Mouse (Mus musculus) intestine, postnatal 0 days (tissue): ENCODE measurements at regions not wholly inside any gene's neighbourhood (a gene's known extent, or its start where the extent isn't known, plus 50 kb on each side); places are given as distances from the start of the nearest gene placed in this dataset.

ENCODE experiments used
- ATAC-seq: fragments of 200-750 bp; cut with Nextera tagmentation; 2 replicates; pipeline ENCODE4 v1.8.0; 2017; ENCODE audit warnings: mild to moderate bottlenecking, moderate TSS enrichment, moderate library complexity
- H3K27ac ChIP-seq: fragments of 300-500 bp; sonication (generic); 2 replicates; pipeline ENCODE4 v1.5.1; 2014; ENCODE audit warnings: mild to moderate bottlenecking, low read depth, low read length, moderate library complexity
- H3K27me3 ChIP-seq: fragments of 300-500 bp; sonication (generic); replicated peaks from 2 replicates; pipeline ENCODE4 v1.6.1; 2014; ENCODE audit warnings: low read length, mixed read lengths; ENCODE audit not compliant: control insufficient read depth, insufficient read depth
- H3K36me3 ChIP-seq: fragments of 300-500 bp; sonication (generic); 2 replicates; pipeline ENCODE4 v1.6.1; 2014; ENCODE audit warnings: mild to moderate bottlenecking, moderate library complexity; ENCODE audit not compliant: control insufficient read depth, insufficient read depth
- H3K4me1 ChIP-seq: fragments of 300-500 bp; sonication (generic); replicated peaks from 2 replicates; pipeline ENCODE4 v1.6.1; 2014; ENCODE audit warnings: antibody characterized with exemption, low read length, mixed read lengths; ENCODE audit not compliant: control insufficient read depth, insufficient read depth
- H3K4me2 ChIP-seq: fragments of 300-500 bp; sonication (generic); replicated peaks from 2 replicates; pipeline ENCODE4 v1.6.1; 2014; ENCODE audit warnings: low read depth, mild to moderate bottlenecking, moderate library complexity
- H3K4me3 ChIP-seq: fragments of 300-500 bp; sonication (generic); 2 replicates; pipeline ENCODE4 v1.5.1; 2014; ENCODE audit warnings: low read depth, low read length
- H3K9ac ChIP-seq: fragments of 300-500 bp; sonication (generic); 2 replicates; pipeline ENCODE4 v1.6.1; 2014; ENCODE audit warnings: mild to moderate bottlenecking, low read depth, low read length
- H3K9me3 ChIP-seq: fragments of 300-500 bp; sonication (generic); 2 replicates; pipeline ENCODE4 v1.6.1; 2016; ENCODE audit warnings: mixed run types; ENCODE audit not compliant: control insufficient read depth
- CTCF ChIP-seq: sonication (generic); IDR thresholded peaks from 2 replicates; pipeline ENCODE4 v1.5.1; 2016; ENCODE audit warnings: low read depth, mild to moderate bottlenecking, control low read depth, antibody characterized with exemption, moderate library complexity
- WGBS: fragments of 180-500 bp; shearing (Covaris S2); extraction: QIAGEN DNeasy Blood & Tissue Kit; methylation state at CpG from one replicate; pipeline ENCODE4 v1.1.7; 2014; 5-methylcytosine and 5-hydroxymethylcytosine counted together

GRCm38 (mm10) chr2:159250993-159251665 is 456.5 kb downstream of the Dhx35 start:
- Histone ChIP-seq H3K27me3 (no peaks in the 10 kb centered on the region), H3K4me3 (no peak overlapping the region), H3K9ac (no peak overlapping the region), H3K9me3 (no peaks in the 10 kb centered on the region), H3K4me1 (no peaks in the 10 kb centered on the region), H3K4me2 (no peak overlapping the region), H3K27ac (no peak overlapping the region), H3K36me3 (no peaks in the 10 kb centered on the region)
- no peak for ATAC-seq
- no peak for TF ChIP-seq CTCF
- 76% methylated on average over 6 of the region's 6 CpGs for WGBS

- no peak for ATAC-seq
- Histone ChIP-seq H3K9ac (no peak overlapping the region), H3K4me1 (no peaks in the 10 kb centered on the region), H3K4me2 (no peak overlapping the region), H3K36me3 (no peaks in the 10 kb centered on the region), H3K27me3 (no peaks in the 10 kb centered on the region), H3K4me3 (no peak overlapping the region), H3K27ac (no peak overlapping the region), H3K9me3 (no peaks in the 10 kb centered on the region)
- WGBS, result 51% methylated on average over 10 of the region's 10 CpGs
- TF ChIP-seq CTCF, result no peak
These were observed 475.8 kb downstream of the Dhx35 start for GRCm38 (mm10) chr2:159270221-159271080.

GRCm38 (mm10) chr2:159278896-159279295 is 484.3 kb downstream of the Dhx35 start:
- Histone ChIP-seq H3K4me1 (no peaks in the 10 kb centered on the region), H3K27ac (no peak overlapping the region), H3K9ac (no peak overlapping the region), H3K27me3 (no peaks in the 10 kb centered on the region), H3K4me3 (no peak overlapping the region), H3K4me2 (no peak overlapping the region), H3K36me3 (no peaks in the 10 kb centered on the region), H3K9me3 (no peaks in the 10 kb centered on the region)
- TF ChIP-seq CTCF, result no peak
- 30% methylated on average over 2 of the region's 2 CpGs for WGBS
- no peak for ATAC-seq

DNA sequence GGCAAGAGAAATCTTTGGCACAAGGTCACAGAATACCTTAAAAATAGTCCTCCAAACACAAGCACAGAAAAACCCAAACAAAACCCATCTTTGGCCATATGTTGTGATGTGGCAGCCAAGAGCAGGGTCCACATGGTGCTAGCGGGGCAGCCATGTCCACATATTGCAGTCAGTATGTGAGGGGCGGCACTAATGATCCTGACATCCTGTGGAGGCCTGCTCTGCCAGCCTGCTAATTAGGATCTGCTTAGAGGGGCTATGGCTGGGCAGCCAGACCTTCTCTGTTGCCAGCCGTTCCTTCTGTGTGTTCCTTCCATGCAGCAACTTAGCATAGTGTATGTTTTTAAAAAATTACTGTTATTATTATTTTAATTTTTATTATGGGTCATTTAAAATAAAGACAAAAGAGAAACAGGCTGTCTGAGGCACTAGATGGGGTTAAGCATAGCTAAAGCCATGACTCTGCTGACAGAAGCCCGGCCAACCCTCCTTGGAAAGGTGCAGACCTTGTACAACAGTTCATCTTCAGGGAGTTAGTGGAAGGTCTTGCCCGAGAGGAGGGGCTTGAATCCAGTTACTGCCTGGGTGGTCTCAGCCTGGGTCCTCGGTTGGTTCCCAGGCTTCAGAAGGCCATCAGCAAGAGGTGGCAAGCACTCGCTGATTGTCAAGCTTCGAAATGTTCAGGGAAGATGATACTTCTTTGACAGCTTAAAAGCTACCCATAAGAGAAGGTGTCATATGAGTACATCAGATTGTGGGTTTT is 487.1 kb downstream of the Dhx35 start:
- no peak for TF ChIP-seq CTCF
- no peaks in the 10 kb centered on the region for H3K36me3 ChIP-seq
- no peak for ATAC-seq
- no peaks in the 10 kb centered on the region for H3K4me1 ChIP-seq
- H3K27me3 ChIP-seq, result no peaks in the 10 kb centered on the region
- no peak overlapping the region for H3K27ac ChIP-seq
- H3K4me3 ChIP-seq, result no peak overlapping the region
- H3K4me2 ChIP-seq, result no peak overlapping the region
- H3K9ac ChIP-seq, result no peak overlapping the region
- 82% methylated on average over 8 of the region's 8 CpGs for WGBS
- no peaks in the 10 kb centered on the region for H3K9me3 ChIP-seq

DNA sequence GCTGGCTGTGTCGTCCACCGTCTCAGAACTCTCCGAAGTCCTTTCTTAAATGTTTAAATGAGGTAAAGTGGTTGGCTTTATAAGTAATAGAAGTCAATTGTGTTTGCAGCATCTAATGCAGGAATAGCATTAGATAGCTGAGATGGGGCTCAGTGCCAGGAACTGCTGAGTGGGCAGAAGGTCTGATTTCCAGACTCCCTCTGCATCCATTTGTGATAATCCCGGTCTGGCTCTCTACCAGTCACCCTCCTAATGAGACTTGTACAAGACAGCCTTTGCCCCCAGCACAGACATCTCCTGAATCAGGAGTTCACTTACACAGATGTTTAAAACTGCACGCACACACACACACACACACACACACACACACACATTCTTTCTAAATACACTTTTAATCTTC is 489.5 kb downstream of the Dhx35 start:
- TF ChIP-seq CTCF, result no peak
- H3K36me3 ChIP-seq, result no peaks in the 10 kb centered on the region
- no peaks in the 10 kb centered on the region for H3K4me1 ChIP-seq
- H3K27ac ChIP-seq, result no peak overlapping the region
- H3K4me2 ChIP-seq, result no peak overlapping the region
- no peak overlapping the region for H3K4me3 ChIP-seq
- no peak overlapping the region for H3K9ac ChIP-seq
- no peaks in the 10 kb centered on the region for H3K9me3 ChIP-seq
- WGBS, result 69% methylated on average over 5 of the region's 5 CpGs
- no peak for ATAC-seq
- H3K27me3 ChIP-seq, result no peaks in the 10 kb centered on the region

GRCm38 (mm10) chr2:159284525-159285189 is 490.1 kb downstream of the Dhx35 start:
- no peak for TF ChIP-seq CTCF
- H3K9ac ChIP-seq, result no peak overlapping the region
- no peak for ATAC-seq
- H3K4me2 ChIP-seq, result no peak overlapping the region
- 50% methylated on average over 8 of the region's 8 CpGs for WGBS
- H3K36me3 ChIP-seq, result no peaks in the 10 kb centered on the region
- no peak overlapping the region for H3K4me3 ChIP-seq
- H3K27ac ChIP-seq, result no peak overlapping the region
- H3K27me3 ChIP-seq, result no peaks in the 10 kb centered on the region
- no peaks in the 10 kb centered on the region for H3K9me3 ChIP-seq
- H3K4me1 ChIP-seq, result no peaks in the 10 kb centered on the region
